Mouse (Mus musculus): ENCODE results near the gene Atp8a2.

Gene Atp8a2

GRCm38 (mm10) chr14:59927804-59928203 is 269.2 kb downstream of the Atp8a2 start:
- DNase-seq (ENCODE audit: low read depth, low spot score), result no peak

- DNase-seq (ENCODE audit: low read depth, low spot score), result no peak
These were observed 277.1 kb downstream of the Atp8a2 start for GRCm38 (mm10) chr14:59919865-59920264.

- DNase-seq (ENCODE audit: low read depth, low spot score), result no peak
These were observed 293.4 kb downstream of the Atp8a2 start for GRCm38 (mm10) chr14:59903484-59904130.

- no peak for DNase-seq (ENCODE audit: low read depth, low spot score)
These were observed 303.0 kb downstream of the Atp8a2 start for GRCm38 (mm10) chr14:59893971-59894370.

DNA sequence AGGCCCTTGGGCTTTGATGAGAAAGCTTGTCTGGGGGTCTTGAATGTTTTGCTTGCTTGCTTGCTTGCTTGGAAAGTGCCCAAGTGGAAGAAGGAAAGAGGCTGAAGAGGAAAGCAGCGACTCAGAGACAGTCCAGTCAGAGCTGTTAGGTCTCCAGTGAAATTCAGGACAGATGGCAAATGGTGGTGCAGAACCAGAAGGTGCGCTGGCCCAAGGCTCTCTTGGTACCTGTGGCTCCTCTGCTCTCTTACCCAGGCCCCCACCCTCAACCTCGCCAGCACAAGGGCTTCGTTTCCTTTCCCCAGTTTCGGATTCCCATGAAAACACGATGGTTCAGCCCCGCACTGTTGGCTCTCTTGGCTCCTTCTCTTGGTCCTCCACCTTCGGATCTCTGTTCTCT is 304.9 kb downstream of the Atp8a2 start:
- no peak for DNase-seq (ENCODE audit: low read depth, low spot score)

DNA sequence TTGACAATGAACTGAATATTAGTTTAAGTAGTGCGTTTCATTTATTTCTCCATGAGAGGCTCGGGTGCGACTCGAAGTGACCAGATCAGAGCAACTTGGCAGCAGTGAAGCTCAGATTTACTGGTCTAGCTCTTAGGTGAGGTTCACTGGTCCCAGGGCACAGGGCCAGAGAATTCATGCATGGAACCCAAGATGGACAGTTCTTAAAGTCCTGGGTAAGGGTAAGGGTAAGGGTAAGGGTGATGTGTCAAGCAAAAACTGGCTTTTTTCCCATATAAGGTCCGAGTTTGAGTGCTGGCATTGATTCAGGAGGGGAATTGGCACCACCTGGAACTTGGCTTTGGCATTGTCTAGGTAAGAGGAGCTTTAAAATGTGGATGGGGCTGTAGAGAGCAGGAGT is 305.5 kb downstream of the Atp8a2 start:
- DNase-seq (ENCODE audit: low read depth, low spot score), result no peak

DNA sequence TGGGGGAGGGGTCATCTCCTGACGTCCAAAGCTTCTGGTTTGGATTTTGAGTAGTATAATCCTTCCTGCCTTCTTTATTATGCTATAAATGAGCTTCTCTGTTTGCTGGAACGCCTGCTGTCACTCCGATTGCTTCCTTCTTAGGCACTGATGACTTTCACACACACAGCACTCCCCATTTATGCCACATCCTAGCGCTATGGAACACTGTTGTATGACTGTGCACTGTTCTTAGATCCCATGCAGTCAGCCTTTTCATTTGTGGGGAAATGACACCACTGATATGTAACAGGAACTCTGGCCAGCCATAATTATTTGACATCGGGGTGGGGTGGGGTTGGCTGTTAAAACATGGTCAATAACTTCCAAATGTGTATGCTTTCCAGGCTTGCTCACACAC is 306.2 kb downstream of the Atp8a2 start:
- no peak for DNase-seq (ENCODE audit: low read depth, low spot score)

GRCm38 (mm10) chr14:59890107-59890506 is 306.9 kb downstream of the Atp8a2 start:
- no peak for DNase-seq (ENCODE audit: low read depth, low spot score)

DNA sequence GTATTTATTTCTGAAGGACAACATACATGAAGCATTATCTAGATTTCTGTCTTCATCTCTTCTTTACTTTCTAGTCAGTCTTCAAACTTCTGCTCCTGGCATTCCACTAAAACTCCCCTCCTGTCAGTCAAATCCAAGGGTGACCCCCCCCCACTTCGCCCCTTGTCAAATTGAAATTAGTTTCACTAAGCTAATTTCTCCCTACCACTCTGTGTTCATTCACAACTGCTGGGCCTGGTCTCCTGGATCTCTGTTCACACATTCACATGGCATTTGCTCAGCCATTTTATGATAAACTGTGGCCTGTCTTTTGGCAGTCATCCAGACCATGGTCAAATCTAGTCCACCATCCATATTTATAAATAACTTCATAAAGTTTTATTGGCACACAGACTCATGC is 308.5 kb downstream of the Atp8a2 start:
- no peak for DNase-seq (ENCODE audit: low read depth, low spot score)

GRCm38 (mm10) chr14:59888046-59888445 is 308.9 kb downstream of the Atp8a2 start:
- no peak for DNase-seq (ENCODE audit: low read depth, low spot score)

DNA sequence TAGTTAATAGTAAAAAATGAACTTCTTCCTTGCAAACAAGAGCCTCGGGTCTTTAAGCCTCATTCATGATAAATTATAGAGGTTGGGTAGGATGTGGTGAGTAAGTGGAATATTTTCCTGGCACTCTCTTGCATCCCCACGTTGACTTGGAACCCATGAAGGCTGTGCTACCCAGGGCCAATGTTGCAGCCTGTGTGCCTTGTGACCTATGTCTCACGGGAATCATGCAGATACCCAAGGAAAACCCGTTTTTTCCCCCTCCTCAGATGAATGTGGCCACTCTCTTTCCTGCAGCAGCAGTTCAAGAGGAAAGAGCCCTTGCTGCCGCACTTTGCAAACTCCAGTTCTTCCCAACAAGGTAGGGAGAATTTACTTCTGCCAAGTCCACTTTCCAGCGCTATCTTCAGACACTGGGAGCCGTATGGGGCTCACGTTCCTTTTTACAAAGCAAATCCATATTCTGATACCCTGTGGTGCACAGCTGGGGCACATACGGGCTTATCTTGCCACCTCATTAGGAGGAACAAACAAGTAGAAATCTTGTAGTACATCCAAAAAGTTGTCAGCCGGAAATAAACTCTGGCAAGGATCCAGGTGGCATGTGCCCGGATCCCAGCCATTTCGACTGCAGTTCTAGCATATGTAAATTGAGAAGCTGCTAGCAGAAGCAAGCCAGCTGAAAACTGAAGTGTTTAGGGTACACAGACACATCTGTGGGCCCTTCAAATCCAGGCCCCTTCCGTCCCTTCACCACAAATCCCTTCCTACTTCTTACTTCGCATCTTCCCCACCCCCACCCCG is 309.7 kb downstream of the Atp8a2 start:
- DNase-seq (ENCODE audit: low read depth, low spot score), result no peak

- DNase-seq (ENCODE audit: low read depth, low spot score), result no peak
These were observed 313.4 kb downstream of the Atp8a2 start for GRCm38 (mm10) chr14:59883517-59884069.

GRCm38 (mm10) chr14:59880829-59881228 is 316.1 kb downstream of the Atp8a2 start:
- no peak for DNase-seq (ENCODE audit: low read depth, low spot score)

- no peak for DNase-seq (ENCODE audit: low read depth, low spot score)
These were observed 318.7 kb downstream of the Atp8a2 start for GRCm38 (mm10) chr14:59878248-59878647.

GRCm38 (mm10) chr14:59876525-59876924 is 320.5 kb downstream of the Atp8a2 start:
- DNase-seq (ENCODE audit: low read depth, low spot score), result no peak

- no peak for DNase-seq (ENCODE audit: low read depth, low spot score)
These were observed 328.6 kb downstream of the Atp8a2 start for GRCm38 (mm10) chr14:59868369-59868768.

DNA sequence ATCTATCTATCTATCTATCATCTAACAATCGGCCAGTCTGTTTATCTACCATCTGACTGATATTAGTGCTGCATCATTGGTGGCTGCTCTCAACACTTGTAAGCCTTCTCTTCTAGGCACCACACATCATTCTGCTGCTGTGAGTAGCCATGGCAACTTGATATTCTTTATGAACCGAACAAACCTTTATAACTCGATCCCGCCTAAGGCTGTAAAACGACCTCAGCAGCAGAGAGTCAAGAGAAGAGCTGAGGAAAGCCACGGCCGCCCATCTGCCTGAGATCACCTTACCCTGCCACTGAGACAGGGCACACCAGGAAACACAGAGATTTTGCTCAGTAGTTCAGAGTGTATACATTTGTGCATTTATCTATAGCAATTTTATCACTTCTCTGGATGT is 329.2 kb downstream of the Atp8a2 start:
- DNase-seq (ENCODE audit: low read depth, low spot score), result no peak

DNA sequence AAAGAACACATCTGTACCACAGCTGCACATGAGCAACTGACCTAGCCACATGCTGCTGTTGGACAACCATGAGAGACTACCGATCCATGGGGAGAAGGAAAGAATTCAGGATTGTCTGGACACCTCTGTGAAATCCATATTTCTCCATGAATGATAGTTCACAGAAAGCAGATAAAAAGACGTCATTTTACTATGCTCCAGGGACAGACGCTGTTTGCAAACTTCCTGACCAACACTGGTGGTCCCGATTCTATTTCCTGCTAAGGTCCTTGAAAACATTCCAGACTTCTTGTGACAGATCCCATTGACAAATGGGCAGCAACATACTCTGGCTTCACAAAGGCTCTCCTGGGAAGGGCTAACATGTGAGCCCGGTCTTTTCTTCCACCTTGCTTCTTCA is 331.0 kb downstream of the Atp8a2 start:
- DNase-seq (ENCODE audit: low read depth, low spot score), result no peak

- DNase-seq (ENCODE audit: low read depth, low spot score), result no peak
These were observed 334.6 kb downstream of the Atp8a2 start for GRCm38 (mm10) chr14:59862351-59862750.

- DNase-seq (ENCODE audit: low read depth, low spot score), result no peak
These were observed 337.1 kb downstream of the Atp8a2 start for GRCm38 (mm10) chr14:59859830-59860229.

DNA sequence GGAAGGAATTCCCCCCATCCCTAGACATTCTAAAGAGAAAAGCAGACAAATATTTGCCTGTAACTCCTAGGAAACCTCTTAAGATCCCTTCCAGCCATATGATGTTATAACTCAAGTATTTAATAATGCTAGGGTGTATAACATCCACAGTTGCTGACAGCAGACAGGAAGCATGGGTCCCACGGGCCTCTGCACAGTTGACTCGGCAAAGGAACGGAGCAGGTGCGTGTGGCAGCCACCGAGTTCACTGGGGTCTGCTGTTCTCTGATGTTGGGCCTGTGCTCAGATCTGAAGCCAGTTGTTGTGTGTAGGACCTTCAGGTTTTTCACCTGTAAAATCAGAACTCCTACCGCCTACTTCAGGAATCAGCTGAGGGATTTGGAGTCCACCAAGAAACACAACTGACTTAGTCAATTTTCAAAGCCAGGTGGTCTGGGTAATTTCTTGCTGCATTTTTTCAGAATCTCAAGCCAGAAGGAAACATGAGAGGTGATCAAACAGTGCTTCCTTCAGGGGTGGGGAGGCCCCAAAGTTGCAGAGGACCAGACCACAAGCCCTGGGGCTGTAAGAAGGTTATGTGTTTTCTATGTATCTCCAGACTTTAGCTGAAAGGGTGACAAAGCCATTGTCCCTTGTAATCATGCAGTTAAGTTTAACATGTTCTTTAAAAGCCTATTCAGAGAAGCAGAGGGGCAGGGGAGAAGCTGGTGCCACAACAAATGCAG is 338.3 kb downstream of the Atp8a2 start:
- no peak for DNase-seq (ENCODE audit: low read depth, low spot score)

- no peak for DNase-seq (ENCODE audit: low read depth, low spot score)
These were observed 343.8 kb downstream of the Atp8a2 start for GRCm38 (mm10) chr14:59853139-59853538.
